Mouse (Mus musculus) urinary bladder, adult 2 months (tissue): ENCODE measurements around the gene Chit1. TPM values are rescaled to one million over a fixed set of nuclear protein-coding genes. Genes with fewer than 3 reads are reported as not detected.

Experiments
- DNase-seq: peaks from one replicate; pipeline ENCODE4 v3.0.0; 2022; ENCODE audit warnings: low spot score
- polyA plus RNA-seq: library from polyadenylated mRNA; depleted of rRNA; stranded (reverse); fragments of >200 nt; gene quantifications from 2 replicates; pipeline ENCODE4 v1.2.3, GENCODE M21; 2012

Gene Chit1
- polyA plus RNA-seq, 1 experiment = not detected

- peak; percentile 72 for DNase-seq
Observed at GRCm38 (mm10) chr1:134098726-134099515, 12.1 kb upstream of the Chit1 start.

GRCm38 (mm10) chr1:134099516-134100235, 11.4 kb upstream of the Chit1 start:
- DNase-seq = peak; percentile 61

GRCm38 (mm10) chr1:134100401-134100800, 10.6 kb upstream of the Chit1 start:
- DNase-seq = no peak

- peak; percentile 19 for DNase-seq
Observed at GRCm38 (mm10) chr1:134100928-134101327, 10.1 kb upstream of the Chit1 start.

- DNase-seq = peak; percentile 19
Observed at GRCm38 (mm10) chr1:134101593-134101992, 9.4 kb upstream of the Chit1 start.

- peak; percentile 16 for DNase-seq
Observed at GRCm38 (mm10) chr1:134103861-134104260, 7.2 kb upstream of the Chit1 start.

- peak; percentile 19 for DNase-seq
Observed at GRCm38 (mm10) chr1:134105043-134105763, 5.8 kb upstream of the Chit1 start.

- DNase-seq = no peak
Observed at GRCm38 (mm10) chr1:134105764-134106430, 5.1 kb upstream of the Chit1 start.

- DNase-seq = no peak
Observed at GRCm38 (mm10) chr1:134106719-134107118, 4.3 kb upstream of the Chit1 start.

- no peak for DNase-seq
Observed at GRCm38 (mm10) chr1:134107777-134108176, 3.3 kb upstream of the Chit1 start.

- no peak for DNase-seq
Observed at GRCm38 (mm10) chr1:134110015-134110414, 1.0 kb upstream of the Chit1 start.

- DNase-seq = no peak
Observed at GRCm38 (mm10) chr1:134110449-134110848, 593 bp upstream of the Chit1 start.

GRCm38 (mm10) chr1:134113560-134113959, 2.5 kb downstream of the Chit1 start:
- no peak for DNase-seq

- DNase-seq = no peak
Observed at GRCm38 (mm10) chr1:134114018-134114417, 3.0 kb downstream of the Chit1 start.

GRCm38 (mm10) chr1:134114730-134115129, 3.7 kb downstream of the Chit1 start:
- no peak for DNase-seq

GRCm38 (mm10) chr1:134115424-134115823, 4.4 kb downstream of the Chit1 start:
- DNase-seq = no peak

- DNase-seq = no peak
Observed at GRCm38 (mm10) chr1:134117110-134117509, 6.1 kb downstream of the Chit1 start.

GRCm38 (mm10) chr1:134120179-134120578, 9.1 kb downstream of the Chit1 start:
- DNase-seq = peak; percentile 67

- DNase-seq = no peak
Observed at GRCm38 (mm10) chr1:134122195-134122594, 11.2 kb downstream of the Chit1 start.

GRCm38 (mm10) chr1:134133316-134133715, 22.3 kb downstream of the Chit1 start:
- no peak for DNase-seq

- DNase-seq = no peak
Observed at GRCm38 (mm10) chr1:134136351-134136750, 25.3 kb downstream of the Chit1 start.

- DNase-seq = no peak
Observed at GRCm38 (mm10) chr1:134138424-134138823, 27.4 kb downstream of the Chit1 start.
